10 mouse cellular contexts compared by ENCODE assay signal in the genomic region with DNA sequence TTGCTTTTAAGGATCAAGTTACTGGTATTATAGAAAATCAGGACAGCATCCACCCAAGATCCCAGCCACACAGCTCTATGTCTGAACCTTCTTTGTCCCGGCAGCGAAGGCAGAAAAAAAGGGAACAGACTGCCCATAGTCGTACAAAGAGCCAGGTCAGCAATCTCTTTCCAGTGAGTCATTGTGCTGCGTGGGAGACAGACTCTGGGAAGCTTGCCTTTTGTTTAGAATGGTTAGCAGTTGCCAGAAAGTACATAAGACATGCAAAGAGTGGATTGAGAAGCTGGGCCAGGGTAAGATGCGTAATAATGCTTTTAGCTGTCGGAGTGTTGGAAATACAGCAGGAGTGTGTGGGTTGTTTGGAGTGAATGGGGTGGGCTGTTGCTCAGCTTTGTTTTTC. TPM values are rescaled to one million over a fixed set of nuclear protein-coding genes. Genes with fewer than 3 reads are reported as not detected.
DNase-seq lines count a peak whose midpoint lies in the region; ATAC-seq and TF ChIP-seq lines count a peak whose summit lies in the region.
"Had no signal": no experiment of that assay in that cellular context is flagged by ENCODE, and none has a peak within 500 bp of the region (broad histone marks: within the 10 kb centered on the region; RNA-seq: fewer than 3 reads in every experiment).

No protein-coding gene starts in this region.

- peaks cover 70% of the 10 kb centered on the region for H3K36me3 ChIP-seq in neural tube, embryonic 13.5 days
- H3K36me3 ChIP-seq in neural tube, embryonic 15.5 days, result peaks cover 56% of the 10 kb centered on the region
- H3K36me3 ChIP-seq in hindbrain, embryonic 14.5 days (replicated peaks; ENCODE audit: control insufficient read depth, insufficient read depth), result peaks cover 70% of the 10 kb centered on the region
- no peaks in the 10 kb centered on the region for H3K36me3 ChIP-seq in stomach, postnatal 0 days (ENCODE audit: control insufficient read depth, insufficient read depth, low read length)

- 0 out of 2 replicates have a peak, but pooled peaks cover 3% of the 10 kb centered on the region for H3K4me1 ChIP-seq in neural tube, embryonic 13.5 days (replicated peaks)
- H3K4me1 ChIP-seq in neural tube, embryonic 15.5 days, result no peaks in the 10 kb centered on the region
- no peaks in the 10 kb centered on the region for H3K4me1 ChIP-seq in hindbrain, embryonic 14.5 days (replicated peaks; ENCODE audit: control insufficient read depth, insufficient read depth, low read length)
- H3K4me1 ChIP-seq in stomach, postnatal 0 days (replicated peaks; ENCODE audit: control insufficient read depth, insufficient read depth), result no peaks in the 10 kb centered on the region

- no peak for TF ChIP-seq CTCF in stomach, postnatal 0 days (IDR thresholded peaks at IDR 0.05; ENCODE audit: low read depth)

- 48% methylated on average over 6 of the region's 6 CpGs for WGBS in neural tube, embryonic 13.5 days
- 43% methylated on average over 6 of the region's 6 CpGs for WGBS in neural tube, embryonic 15.5 days
- WGBS in hindbrain, embryonic 14.5 days, result 46% methylated on average over 6 of the region's 6 CpGs
- 34% methylated on average over 6 of the region's 6 CpGs for WGBS in stomach, postnatal 0 days

- no peak overlapping the region for H3K9ac ChIP-seq in neural tube, embryonic 13.5 days
- H3K9ac ChIP-seq in neural tube, embryonic 15.5 days (replicated peaks), result no peak overlapping the region
- no peak overlapping the region for H3K9ac ChIP-seq in hindbrain, embryonic 14.5 days
- no peak overlapping the region for H3K9ac ChIP-seq in stomach, postnatal 0 days (ENCODE audit: low read length)
- H3K9ac ChIP-seq: liver, embryonic 14.5 days had no signal

- peak; percentile 31 for DNase-seq in cerebellum, adult 11-12 months
- DNase-seq in hindbrain, embryonic 14.5 days (ENCODE audit: low spot score), result peak; percentile 43
- DNase-seq in left cerebral cortex, postnatal 25 days (ENCODE audit: low spot score in 2 of 2), result peak; percentile 47 to 94
- peak; percentile 42 for DNase-seq in stomach, postnatal 0 days (ENCODE audit: low spot score)
- no peak for DNase-seq in retina, embryonic 14.5 days (ENCODE audit: low spot score)

- intact Hi-C loops in left cerebral cortex, postnatal 25 days (cut with DNase I), result loop anchor here (1.0 kb wide), 1 partner anchor 23 kb away; the partner anchor contains the start of gene Nek4

- H3K9me3 ChIP-seq in neural tube, embryonic 13.5 days, result no peaks in the 10 kb centered on the region
- H3K9me3 ChIP-seq in neural tube, embryonic 15.5 days (replicated peaks), result no peaks in the 10 kb centered on the region
- H3K9me3 ChIP-seq in hindbrain, embryonic 14.5 days (ENCODE audit: control insufficient read depth, low read length), result no peaks in the 10 kb centered on the region
- H3K9me3 ChIP-seq in stomach, postnatal 0 days (ENCODE audit: control insufficient read depth, low read length), result no peaks in the 10 kb centered on the region

- no peak for ATAC-seq in cerebellum, adult (ENCODE audit: insufficient number of reproducible peaks, low FRiP score, low TSS enrichment)
- ATAC-seq in neural tube, embryonic 13.5 days (ENCODE audit: low read depth), result 0 out of 2 replicates have a peak, but pooled peaks have one; percentile 32
- ATAC-seq in neural tube, embryonic 15.5 days (ENCODE audit: low FRiP score), result no peak
- ATAC-seq in hindbrain, embryonic 14.5 days (ENCODE audit: low FRiP score), result no peak; the same call in 1 of the 2 replicates
- ATAC-seq in stomach, postnatal 0 days (ENCODE audit: low FRiP score, low TSS enrichment), result peak; percentile 85

- no peak for TF ChIP-seq EP300 in stomach, postnatal 0 days (optimal IDR thresholded peaks at IDR 0.05)

- H3K27me3 ChIP-seq in neural tube, embryonic 13.5 days, result no peaks in the 10 kb centered on the region
- H3K27me3 ChIP-seq in neural tube, embryonic 15.5 days (replicated peaks), result no peaks in the 10 kb centered on the region
- no peaks in the 10 kb centered on the region for H3K27me3 ChIP-seq in hindbrain, embryonic 14.5 days (ENCODE audit: control insufficient read depth, insufficient read depth, low read length)
- H3K27me3 ChIP-seq in stomach, postnatal 0 days (ENCODE audit: control insufficient read depth, insufficient read depth, low read length), result no peaks in the 10 kb centered on the region

- no peak overlapping the region for H3K4me2 ChIP-seq in neural tube, embryonic 13.5 days
- no peak overlapping the region for H3K4me2 ChIP-seq in neural tube, embryonic 15.5 days
- no peak overlapping the region for H3K4me2 ChIP-seq in hindbrain, embryonic 14.5 days (replicated peaks)
- H3K4me2 ChIP-seq in stomach, postnatal 0 days (replicated peaks; ENCODE audit: low read depth), result no peak overlapping the region

- H3K4me3 ChIP-seq in neural tube, embryonic 13.5 days, result no peak overlapping the region
- no peak overlapping the region for H3K4me3 ChIP-seq in neural tube, embryonic 15.5 days (replicated peaks)
- H3K4me3 ChIP-seq in hindbrain, embryonic 14.5 days (replicated peaks; ENCODE audit: low read length), result no peak overlapping the region
- no peak overlapping the region for H3K4me3 ChIP-seq in stomach, postnatal 0 days (ENCODE audit: low read depth, low read length)

- H3K27ac ChIP-seq in neural tube, embryonic 13.5 days (replicated peaks), result peak overlapping the region; percentile 61; the same call in 1 of the 2 replicates
- no peak overlapping the region for H3K27ac ChIP-seq in neural tube, embryonic 15.5 days (replicated peaks)
- 0 out of 2 replicates have a peak overlapping the region, but pooled peaks have one; percentile 26 for H3K27ac ChIP-seq in hindbrain, embryonic 14.5 days
- H3K27ac ChIP-seq in stomach, postnatal 0 days (replicated peaks), result peak overlapping the region; percentile 69
- H3K27ac ChIP-seq: liver, embryonic 14.5 days had no signal

RNA-seq across cellular contexts. Expression of gene Nek4, which starts 23.0 kb away (rescaled TPM):
- polyA plus RNA-seq in neural tube, embryonic 13.5 days (2015; fragmentation: Nextera tagmentation; extraction: Ambion mirVana), result 13.5 and 16.4 TPM in 2 replicates
- 15.8 and 16.6 TPM in 2 replicates for polyA plus RNA-seq in neural tube, embryonic 15.5 days (2015; fragmentation: Nextera tagmentation; extraction: Ambion mirVana)
- polyA plus RNA-seq in hindbrain, embryonic 14.5 days (2014; fragmentation: Nextera tagmentation; extraction: Ambion mirVana), result 13.4 and 14.1 TPM in 2 replicates
- 10 to 100 TPM; 15.6 to 18.9 TPM for total RNA-seq in left cerebral cortex, postnatal 25 days (2021)
- 4.1 and 4.2 TPM in 2 replicates for polyA plus RNA-seq in stomach, postnatal 0 days (2015; fragmentation: Nextera tagmentation; extraction: Ambion mirVana)

RNA-seq across cellular contexts. Expression of gene Glt8d1, which starts 27.0 kb away (rescaled TPM):
- 62.8 and 65.0 TPM in 2 replicates for polyA plus RNA-seq in neural tube, embryonic 13.5 days (2015; fragmentation: Nextera tagmentation; extraction: Ambion mirVana)
- polyA plus RNA-seq in neural tube, embryonic 15.5 days (2015; fragmentation: Nextera tagmentation; extraction: Ambion mirVana), result 54.4 and 55.9 TPM in 2 replicates
- 59.5 and 64.4 TPM in 2 replicates for polyA plus RNA-seq in hindbrain, embryonic 14.5 days (2014; fragmentation: Nextera tagmentation; extraction: Ambion mirVana)
- 10 to 100 TPM; 39.5 to 42.1 TPM for total RNA-seq in left cerebral cortex, postnatal 25 days (2021)
- 28.2 and 29.7 TPM in 2 replicates for polyA plus RNA-seq in stomach, postnatal 0 days (2015; fragmentation: Nextera tagmentation; extraction: Ambion mirVana)

RNA-seq across cellular contexts. Expression of gene Spcs1, which starts 27.3 kb away (rescaled TPM):
- polyA plus RNA-seq in neural tube, embryonic 13.5 days (2015; fragmentation: Nextera tagmentation; extraction: Ambion mirVana), result 360 and 392 TPM in 2 replicates
- polyA plus RNA-seq in neural tube, embryonic 15.5 days (2015; fragmentation: Nextera tagmentation; extraction: Ambion mirVana), result 363 and 381 TPM in 2 replicates
- 315 and 357 TPM in 2 replicates for polyA plus RNA-seq in hindbrain, embryonic 14.5 days (2014; fragmentation: Nextera tagmentation; extraction: Ambion mirVana)
- 100 to 1,000 TPM; 165 to 185 TPM for total RNA-seq in left cerebral cortex, postnatal 25 days (2021)
- polyA plus RNA-seq in stomach, postnatal 0 days (2015; fragmentation: Nextera tagmentation; extraction: Ambion mirVana), result 508 and 513 TPM in 2 replicates

RNA-seq across cellular contexts. Expression of gene Itih1, which starts 31.1 kb away (rescaled TPM):
- polyA plus RNA-seq in neural tube, embryonic 13.5 days (2015; fragmentation: Nextera tagmentation; extraction: Ambion mirVana), result 0.10 TPM in 1 of 2 replicates, not detected in the other
- not detected in 2 replicates for polyA plus RNA-seq in neural tube, embryonic 15.5 days (2015; fragmentation: Nextera tagmentation; extraction: Ambion mirVana)
- not detected in 2 replicates for polyA plus RNA-seq in hindbrain, embryonic 14.5 days (2014; fragmentation: Nextera tagmentation; extraction: Ambion mirVana)
- not detected for total RNA-seq in left cerebral cortex, postnatal 25 days (2021)
- 0.21 and 0.40 TPM in 2 replicates for polyA plus RNA-seq in stomach, postnatal 0 days (2015; fragmentation: Nextera tagmentation; extraction: Ambion mirVana)
- polyA plus RNA-seq: cortical plate, adult 2 months had no signal

RNA-seq across cellular contexts. Expression of gene Pbrm1, which starts 44.7 kb away (rescaled TPM):
- polyA plus RNA-seq in neural tube, embryonic 13.5 days (2015; fragmentation: Nextera tagmentation; extraction: Ambion mirVana), result 142 and 149 TPM in 2 replicates
- polyA plus RNA-seq in neural tube, embryonic 15.5 days (2015; fragmentation: Nextera tagmentation; extraction: Ambion mirVana), result 102 and 106 TPM in 2 replicates
- polyA plus RNA-seq in hindbrain, embryonic 14.5 days (2014; fragmentation: Nextera tagmentation; extraction: Ambion mirVana), result 98.2 and 105 TPM in 2 replicates
- total RNA-seq in left cerebral cortex, postnatal 25 days (2021), result 10 to 100 TPM; 56.2 to 58.1 TPM
- polyA plus RNA-seq in stomach, postnatal 0 days (2015; fragmentation: Nextera tagmentation; extraction: Ambion mirVana), result 47.8 and 47.9 TPM in 2 replicates

Comparison
In these comparisons a context has a peak if more than half of its experiments do, and no peak if none do; other contexts are left out.
1. ATAC-seq: peak in neural tube, embryonic 13.5 days (single experiment) and stomach, postnatal 0 days (single experiment); none in cerebellum, adult (single experiment), neural tube, embryonic 15.5 days (single experiment) and hindbrain, embryonic 14.5 days (single experiment).